Comparison of ENCODE assay signal across 8 mouse cellular contexts in genomic region chr4:44012376-44013367, GRCm38 (mm10). TPM values are rescaled to one million over a fixed set of nuclear protein-coding genes. Genes with fewer than 3 reads are reported as not detected.
DNase-seq lines count a peak whose midpoint lies in the region; ATAC-seq and TF ChIP-seq lines count a peak whose summit lies in the region.

No protein-coding gene starts in this region.

- H3K9me3 ChIP-seq in ES-Bruce4 (replicated peaks; ENCODE audit: control insufficient read depth, insufficient read depth, low read length, poor library complexity, severe bottlenecking) = no peaks in the 10 kb centered on the region
- no peaks in the 10 kb centered on the region for H3K9me3 ChIP-seq in forebrain, embryonic 13.5 days (replicated peaks)
- no peaks in the 10 kb centered on the region for H3K9me3 ChIP-seq in neural tube, embryonic 15.5 days (replicated peaks)

- peak overlapping the region; percentile 92 for H3K9ac ChIP-seq in ES-Bruce4 (ENCODE audit: low read depth, poor library complexity, severe bottlenecking)
- peak overlapping the region; percentile 97 for H3K9ac ChIP-seq in forebrain, embryonic 13.5 days
- H3K9ac ChIP-seq in neural tube, embryonic 15.5 days (replicated peaks) = peak overlapping the region; percentile 92

- TF ChIP-seq POLR2A in ES-Bruce4 (IDR thresholded peaks at IDR 0.05; ENCODE audit: insufficient read depth, low read length) = no peak

- peaks cover 2% of the 10 kb centered on the region for H3K4me1 ChIP-seq in ES-Bruce4 (ENCODE audit: control insufficient read depth, insufficient read depth, low read length)
- peaks cover 24% of the 10 kb centered on the region for H3K4me1 ChIP-seq in forebrain, embryonic 13.5 days
- peaks cover 46% of the 10 kb centered on the region for H3K4me1 ChIP-seq in neural tube, embryonic 15.5 days

- WGBS in forebrain, embryonic 13.5 days = under 1% methylated on average over 77 of the region's 77 CpGs
- WGBS in neural tube, embryonic 15.5 days = under 1% methylated on average over 77 of the region's 77 CpGs

- 0 out of 2 replicates have a peak, but pooled peaks have one; percentile 20 for TF ChIP-seq EP300 in ES-Bruce4 (IDR thresholded peaks at IDR 0.05; ENCODE audit: insufficient read depth, low read depth, low read length)

- peaks cover 21% of the 10 kb centered on the region for H3K36me3 ChIP-seq in ES-Bruce4 (ENCODE audit: control insufficient read depth, insufficient read depth, low read length, poor library complexity, severe bottlenecking)
- H3K36me3 ChIP-seq in forebrain, embryonic 13.5 days (ENCODE audit: poor library complexity, severe bottlenecking) = 0 out of 2 replicates have a peak, but pooled peaks cover under 1% of the 10 kb centered on the region
- no peaks in the 10 kb centered on the region for H3K36me3 ChIP-seq in neural tube, embryonic 15.5 days

- H3K27ac ChIP-seq in ES-Bruce4 (ENCODE audit: insufficient read depth, low read length) = peak overlapping the region; percentile 45
- H3K27ac ChIP-seq in forebrain, embryonic 13.5 days = peak overlapping the region; percentile 59
- peak overlapping the region; percentile 86 for H3K27ac ChIP-seq in neural tube, embryonic 15.5 days (replicated peaks)

- H3K4me2 ChIP-seq in forebrain, embryonic 13.5 days = peak overlapping the region; percentile 100
- H3K4me2 ChIP-seq in neural tube, embryonic 15.5 days = peak overlapping the region; percentile 98

- intact Hi-C loops in heart, postnatal 14 days (cut with DNase I) = no loop called here

- H3K4me3 ChIP-seq in ES-Bruce4 (ENCODE audit: low read depth, low read length) = peak overlapping the region; percentile 92
- H3K4me3 ChIP-seq in forebrain, embryonic 13.5 days = peak overlapping the region; percentile 100
- peak overlapping the region; percentile 65 for H3K4me3 ChIP-seq in neural tube, embryonic 15.5 days (replicated peaks)

- ATAC-seq in cerebellum, adult (ENCODE audit: insufficient number of reproducible peaks, low FRiP score, low TSS enrichment) = peak; percentile 100
- ATAC-seq in forebrain, embryonic 13.5 days = peak; percentile 100
- peak; percentile 99 for ATAC-seq in neural tube, embryonic 15.5 days (ENCODE audit: low FRiP score)

- TF ChIP-seq CTCF in ES-Bruce4 (IDR thresholded peaks at IDR 0.05; ENCODE audit: low read depth, low read length) = no peak

- DNase-seq in heart, postnatal 14 days = peak; percentile 88 to 90
- peak; percentile 96 for DNase-seq in layer of hippocampus, adult 11-12 months (ENCODE audit: low spot score)
- peak; percentile 96 to 97 for DNase-seq in lung, adult 18-20 months
- DNase-seq in testis, postnatal 14 days (ENCODE audit: low spot score) = peak; percentile 94

- H3K27me3 ChIP-seq in ES-Bruce4 (ENCODE audit: control insufficient read depth, insufficient read depth, low read length, poor library complexity, severe bottlenecking) = no peaks in the 10 kb centered on the region
- no peaks in the 10 kb centered on the region for H3K27me3 ChIP-seq in forebrain, embryonic 13.5 days
- no peaks in the 10 kb centered on the region for H3K27me3 ChIP-seq in neural tube, embryonic 15.5 days (replicated peaks)

RNA-seq across cellular contexts. Expression of gene Clta, which starts 8.4 kb away (rescaled TPM):
- polyA plus RNA-seq in ES-Bruce4 (2011; ENCODE audit: insufficient read depth, insufficient read length, low read depth, missing spikeins) = 265 and 277 TPM in 2 replicates
- 249 and 262 TPM in 2 replicates for polyA plus RNA-seq in forebrain, embryonic 13.5 days (2015; fragmentation: Nextera tagmentation; extraction: Ambion mirVana)
- total RNA-seq in heart, postnatal 14 days (2021) = 10 to 100 TPM; 83.0 to 91.0 TPM
- 342 and 381 TPM in 2 replicates for polyA plus RNA-seq in neural tube, embryonic 15.5 days (2015; fragmentation: Nextera tagmentation; extraction: Ambion mirVana)

RNA-seq across cellular contexts. Expression of gene Ccin, which starts 29.4 kb away (rescaled TPM):
- not detected in 2 replicates for polyA plus RNA-seq in ES-Bruce4 (2011; ENCODE audit: insufficient read depth, insufficient read length, low read depth, missing spikeins)
- not detected in 2 replicates for polyA plus RNA-seq in forebrain, embryonic 13.5 days (2015; fragmentation: Nextera tagmentation; extraction: Ambion mirVana)
- total RNA-seq in heart, postnatal 14 days (2021) = not detected
- polyA plus RNA-seq in neural tube, embryonic 15.5 days (2015; fragmentation: Nextera tagmentation; extraction: Ambion mirVana) = not detected in 2 replicates

RNA-seq across cellular contexts. Expression of gene Glipr2, which starts 55.5 kb away (rescaled TPM):
- polyA plus RNA-seq in ES-Bruce4 (2011; ENCODE audit: insufficient read depth, insufficient read length, low read depth, missing spikeins) = 155 and 156 TPM in 2 replicates
- polyA plus RNA-seq in forebrain, embryonic 13.5 days (2015; fragmentation: Nextera tagmentation; extraction: Ambion mirVana) = 37.1 and 38.7 TPM in 2 replicates
- 1 to 10 TPM; 5.5 to 8.9 TPM for total RNA-seq in heart, postnatal 14 days (2021)
- 42.3 and 51.4 TPM in 2 replicates for polyA plus RNA-seq in neural tube, embryonic 15.5 days (2015; fragmentation: Nextera tagmentation; extraction: Ambion mirVana)

Comparison
In these comparisons a context has a peak if more than half of its experiments do, and no peak if none do; other contexts are left out.
1. Peak in every context shown above with its lines: DNase-seq, ATAC-seq, H3K4me3 ChIP-seq and H3K27ac ChIP-seq.